Mouse (Mus musculus): ENCODE data around the gene Methig1.

DNA sequence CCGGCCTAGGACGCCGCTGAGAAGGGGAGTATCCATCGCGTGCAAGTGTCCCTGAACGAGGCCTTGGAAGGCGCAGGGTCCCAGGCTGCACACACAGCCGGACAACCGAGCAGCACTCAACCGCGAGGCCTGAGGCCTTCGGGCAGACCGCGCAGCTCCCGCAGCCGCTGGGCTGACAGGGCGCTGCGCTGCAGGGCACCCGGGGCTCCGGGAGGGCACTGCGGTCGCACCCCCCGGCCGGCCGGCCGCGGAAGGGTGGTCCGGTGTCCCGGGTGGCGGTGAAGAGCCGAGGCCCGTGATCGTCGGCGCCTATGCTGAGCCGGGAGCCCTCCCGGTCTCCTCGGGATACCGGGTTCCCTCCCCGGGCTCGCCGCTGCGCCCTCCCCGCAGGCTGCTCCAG is 69.5 kb downstream of the Methig1 start:
- no peak; the same call in 1 of the 2 replicates for TF ChIP-seq CTCF (IDR thresholded peaks at IDR 0.05; ENCODE audit: borderline replicate concordance, control insufficient read depth, extremely low read depth, insufficient read depth, low read length, poor library complexity)
- TF ChIP-seq POLR2A (IDR thresholded peaks at IDR 0.05; ENCODE audit: control insufficient read depth, extremely low read depth, insufficient read depth, low read length, poor library complexity), result no peak

All from thymus, adult 2 months (tissue).